Mouse (Mus musculus) embryonic facial prominence, embryonic 15.5 days (tissue): ENCODE measurements at regions not wholly inside any gene's neighbourhood (a gene's known extent, or its start where the extent isn't known, plus 50 kb on each side); places are given as distances from the start of the nearest gene placed in this dataset.

ENCODE experiments used
- ATAC-seq: fragments of 200-750 bp; cut with Nextera tagmentation; 2 replicates; pipeline ENCODE4 v1.8.0; 2017; ENCODE audit warnings: low read depth, moderate TSS enrichment; ENCODE audit not compliant: insufficient number of reproducible peaks, low FRiP score, low TSS enrichment
- H3K27ac ChIP-seq: fragments of 300-500 bp; sonication (generic); replicated peaks from 2 replicates; pipeline ENCODE4 v1.5.1; 2015; ENCODE audit warnings: mild to moderate bottlenecking, inconsistent platforms
- H3K27me3 ChIP-seq: fragments of 300-500 bp; sonication (generic); 2 replicates; pipeline ENCODE4 v1.6.1; 2015; ENCODE audit warnings: inconsistent platforms
- H3K36me3 ChIP-seq: fragments of 300-500 bp; sonication (generic); 2 replicates; pipeline ENCODE4 v1.6.1; 2015; ENCODE audit warnings: mild to moderate bottlenecking, inconsistent platforms
- H3K4me1 ChIP-seq: fragments of 300-500 bp; sonication (generic); 2 replicates; pipeline ENCODE4 v1.6.1; 2015; ENCODE audit warnings: inconsistent platforms
- H3K4me2 ChIP-seq: fragments of 300-500 bp; sonication (generic); replicated peaks from 2 replicates; pipeline ENCODE4 v1.6.1; 2015; ENCODE audit warnings: mild to moderate bottlenecking, inconsistent platforms
- H3K4me3 ChIP-seq: fragments of 300-500 bp; sonication (generic); replicated peaks from 2 replicates; pipeline ENCODE4 v1.5.1; 2015; ENCODE audit warnings: mild to moderate bottlenecking, inconsistent platforms
- H3K9ac ChIP-seq: fragments of 300-500 bp; sonication (generic); 2 replicates; pipeline ENCODE4 v1.6.1; 2015; ENCODE audit warnings: inconsistent platforms
- H3K9me3 ChIP-seq: fragments of 300-500 bp; sonication (generic); replicated peaks from 2 replicates; pipeline ENCODE4 v1.6.1; 2016; ENCODE audit warnings: inconsistent platforms
- WGBS: fragments of 180-500 bp; shearing (Covaris S2); methylation state at CpG from one replicate; pipeline ENCODE4 v1.1.7; 2015; 5-methylcytosine and 5-hydroxymethylcytosine counted together

- Histone ChIP-seq H3K27me3 (no peaks in the 10 kb centered on the region), H3K4me3 (no peak overlapping the region), H3K9me3 (no peaks in the 10 kb centered on the region), H3K9ac (no peak overlapping the region), H3K4me1 (no peaks in the 10 kb centered on the region), H3K27ac (peak overlapping the region; percentile 78), H3K36me3 (no peaks in the 10 kb centered on the region), H3K4me2 (no peak overlapping the region)
- 20% methylated on average over 4 of the region's 4 CpGs for WGBS
- ATAC-seq: no peak
Measured at GRCm38 (mm10) chr15:51197466-51198158, 2687.1 kb upstream of the Gm7489 start.

DNA sequence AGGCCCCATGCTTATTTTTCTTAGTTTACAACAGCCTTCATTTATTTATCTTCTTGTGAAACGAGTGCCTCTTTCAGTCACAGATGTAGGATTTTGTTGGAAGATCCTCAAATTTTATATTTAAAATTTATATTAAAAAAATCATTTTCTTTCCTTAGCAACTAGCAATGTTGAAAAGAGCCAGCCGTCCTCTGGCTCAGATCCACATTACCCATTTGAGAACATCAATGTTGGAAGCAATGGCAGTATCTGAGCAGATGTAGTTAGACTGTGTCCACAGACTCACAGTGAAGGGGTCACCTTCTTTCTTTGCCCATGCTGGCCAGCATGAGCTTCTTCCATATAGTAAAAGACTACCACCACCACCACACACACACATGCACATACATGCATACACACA, 2681.4 kb upstream of the Gm7489 start:
- Histone ChIP-seq H3K36me3 (no peaks in the 10 kb centered on the region), H3K27me3 (no peaks in the 10 kb centered on the region), H3K4me3 (no peak overlapping the region), H3K27ac (no peak overlapping the region), H3K4me1 (no peaks in the 10 kb centered on the region), H3K9me3 (no peaks in the 10 kb centered on the region), H3K4me2 (no peak overlapping the region), H3K9ac (no peak overlapping the region)
- WGBS: 70% methylated on average over 2 of the region's 2 CpGs
- ATAC-seq: no peak

GRCm38 (mm10) chr15:51206050-51206449, 2678.7 kb upstream of the Gm7489 start:
- Histone ChIP-seq H3K27me3 (no peaks in the 10 kb centered on the region), H3K36me3 (no peaks in the 10 kb centered on the region), H3K9me3 (no peaks in the 10 kb centered on the region), H3K4me2 (no peak overlapping the region), H3K9ac (no peak overlapping the region), H3K4me3 (no peak overlapping the region), H3K4me1 (no peaks in the 10 kb centered on the region), H3K27ac (no peak overlapping the region)
- ATAC-seq: no peak
- WGBS: 63% methylated on average over 3 of the region's 3 CpGs

GRCm38 (mm10) chr15:51206773-51207172, 2677.9 kb upstream of the Gm7489 start:
- H3K9ac ChIP-seq: no peak overlapping the region
- no peak overlapping the region for H3K4me3 ChIP-seq
- no peaks in the 10 kb centered on the region for H3K27me3 ChIP-seq
- no peak for ATAC-seq
- 55% methylated on average over 2 of the region's 2 CpGs for WGBS
- no peaks in the 10 kb centered on the region for H3K36me3 ChIP-seq
- no peak overlapping the region for H3K27ac ChIP-seq
- H3K4me1 ChIP-seq: no peaks in the 10 kb centered on the region
- no peak overlapping the region for H3K4me2 ChIP-seq
- no peaks in the 10 kb centered on the region for H3K9me3 ChIP-seq

- Histone ChIP-seq H3K9me3 (no peaks in the 10 kb centered on the region), H3K4me3 (no peak overlapping the region), H3K27me3 (no peaks in the 10 kb centered on the region), H3K9ac (no peak overlapping the region), H3K4me1 (no peaks in the 10 kb centered on the region), H3K36me3 (no peaks in the 10 kb centered on the region), H3K27ac (no peak overlapping the region), H3K4me2 (no peak overlapping the region)
- no peak for ATAC-seq
- WGBS: 86% methylated on average over 1 of the region's 1 CpGs
Measured at GRCm38 (mm10) chr15:51234873-51235272, 2649.8 kb upstream of the Gm7489 start.

GRCm38 (mm10) chr15:51244596-51244995, 2640.1 kb upstream of the Gm7489 start:
- Histone ChIP-seq H3K4me2 (no peak overlapping the region), H3K27ac (no peak overlapping the region), H3K27me3 (no peaks in the 10 kb centered on the region), H3K36me3 (no peaks in the 10 kb centered on the region), H3K4me1 (no peaks in the 10 kb centered on the region), H3K9ac (no peak overlapping the region), H3K9me3 (no peaks in the 10 kb centered on the region), H3K4me3 (no peak overlapping the region)
- ATAC-seq: no peak
- WGBS: 83% methylated on average over 2 of the region's 2 CpGs

- H3K27ac ChIP-seq: no peak overlapping the region
- no peaks in the 10 kb centered on the region for H3K4me1 ChIP-seq
- H3K9me3 ChIP-seq: no peaks in the 10 kb centered on the region
- H3K4me2 ChIP-seq: no peak overlapping the region
- no peak for ATAC-seq
- H3K4me3 ChIP-seq: no peak overlapping the region
- H3K27me3 ChIP-seq: no peaks in the 10 kb centered on the region
- no peaks in the 10 kb centered on the region for H3K36me3 ChIP-seq
- no peak overlapping the region for H3K9ac ChIP-seq
- WGBS: 67% methylated on average over 5 of the region's 5 CpGs
Measured at GRCm38 (mm10) chr15:51247259-51247658, 2637.4 kb upstream of the Gm7489 start.

- Histone ChIP-seq H3K9ac (no peak overlapping the region), H3K4me2 (no peak overlapping the region), H3K9me3 (no peaks in the 10 kb centered on the region), H3K4me3 (no peak overlapping the region), H3K27me3 (no peaks in the 10 kb centered on the region), H3K4me1 (no peaks in the 10 kb centered on the region), H3K27ac (no peak overlapping the region), H3K36me3 (no peaks in the 10 kb centered on the region)
- no peak for ATAC-seq
- WGBS: 60% methylated on average over 8 of the region's 8 CpGs
Measured at GRCm38 (mm10) chr15:51248034-51248788, 2636.5 kb upstream of the Gm7489 start.

DNA sequence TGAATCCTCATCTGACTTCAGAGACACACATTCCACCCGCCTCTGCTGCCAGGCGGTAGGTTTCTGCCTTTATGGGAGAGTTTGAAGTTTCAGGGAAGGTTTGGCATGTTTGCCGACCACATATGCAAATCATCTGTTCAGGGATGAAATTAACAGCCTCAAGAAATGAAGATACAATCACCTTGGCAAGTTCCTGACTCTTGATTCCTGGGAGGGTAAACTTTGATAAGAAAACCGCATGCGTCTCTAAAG, 2636.0 kb upstream of the Gm7489 start:
- Histone ChIP-seq H3K4me3 (no peak overlapping the region), H3K36me3 (no peaks in the 10 kb centered on the region), H3K27ac (no peak overlapping the region), H3K27me3 (no peaks in the 10 kb centered on the region), H3K4me2 (no peak overlapping the region), H3K9ac (no peak overlapping the region), H3K9me3 (no peaks in the 10 kb centered on the region), H3K4me1 (no peaks in the 10 kb centered on the region)
- ATAC-seq: no peak
- 77% methylated on average over 5 of the region's 5 CpGs for WGBS

DNA sequence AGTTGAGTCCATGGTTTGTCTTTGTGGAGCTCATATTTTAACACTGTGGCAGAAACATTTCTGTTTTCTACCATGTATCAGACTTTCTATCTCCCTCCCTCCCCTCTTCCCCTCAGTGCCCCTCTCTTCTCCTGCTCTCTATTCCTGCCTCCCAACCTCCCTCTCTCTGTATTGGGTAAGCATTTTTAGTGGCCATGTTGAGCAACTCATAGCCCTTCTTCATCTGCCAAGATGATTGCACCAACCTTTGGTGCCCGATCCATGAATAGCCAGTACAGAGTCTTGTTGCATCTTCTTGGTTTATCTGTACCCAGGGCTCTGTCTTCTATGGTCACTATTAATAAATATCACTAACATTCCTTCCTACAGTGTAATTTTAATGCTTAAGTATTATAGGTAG, 2630.6 kb upstream of the Gm7489 start:
- no peaks in the 10 kb centered on the region for H3K4me1 ChIP-seq
- no peaks in the 10 kb centered on the region for H3K27me3 ChIP-seq
- WGBS: 93% methylated on average over 1 of the region's 1 CpGs
- no peak overlapping the region for H3K4me2 ChIP-seq
- H3K27ac ChIP-seq: no peak overlapping the region
- H3K9ac ChIP-seq: no peak overlapping the region
- no peaks in the 10 kb centered on the region for H3K36me3 ChIP-seq
- ATAC-seq: no peak
- H3K9me3 ChIP-seq: no peaks in the 10 kb centered on the region
- H3K4me3 ChIP-seq: no peak overlapping the region

- H3K4me2 ChIP-seq: no peak overlapping the region
- ATAC-seq: no peak
- H3K4me1 ChIP-seq: no peaks in the 10 kb centered on the region
- no peaks in the 10 kb centered on the region for H3K36me3 ChIP-seq
- H3K27ac ChIP-seq: no peak overlapping the region
- H3K9ac ChIP-seq: no peak overlapping the region
- no peaks in the 10 kb centered on the region for H3K27me3 ChIP-seq
- H3K9me3 ChIP-seq: no peaks in the 10 kb centered on the region
- no peak overlapping the region for H3K4me3 ChIP-seq
Measured at GRCm38 (mm10) chr15:51255203-51255615, 2629.5 kb upstream of the Gm7489 start.

DNA sequence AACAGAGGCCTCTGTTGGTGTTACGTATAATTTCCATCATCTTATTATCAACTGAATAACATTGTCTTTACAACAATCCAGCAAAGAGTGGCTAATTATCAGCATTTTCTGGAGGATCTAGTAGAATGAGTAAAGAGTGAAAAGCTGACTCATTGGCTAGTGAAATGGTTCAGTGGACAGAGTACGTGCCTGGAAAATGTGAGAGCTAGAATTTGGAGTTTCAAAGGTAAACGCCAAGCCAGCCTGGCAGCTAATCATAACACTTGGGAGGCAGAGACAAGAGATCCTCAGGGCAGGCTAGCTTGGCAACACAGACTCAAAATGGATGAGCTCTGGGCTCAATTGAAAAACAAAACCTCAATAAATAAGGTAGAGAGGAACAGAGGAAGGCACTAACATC, 2628.0 kb upstream of the Gm7489 start:
- H3K9me3 ChIP-seq: no peaks in the 10 kb centered on the region
- no peaks in the 10 kb centered on the region for H3K4me1 ChIP-seq
- 62% methylated on average over 3 of the region's 3 CpGs for WGBS
- H3K36me3 ChIP-seq: no peaks in the 10 kb centered on the region
- no peak overlapping the region for H3K4me2 ChIP-seq
- H3K9ac ChIP-seq: no peak overlapping the region
- no peak overlapping the region for H3K4me3 ChIP-seq
- no peaks in the 10 kb centered on the region for H3K27me3 ChIP-seq
- ATAC-seq: no peak
- no peak overlapping the region for H3K27ac ChIP-seq
